Mouse (Mus musculus): ENCODE data around the gene Lamtor1.

GRCm38 (mm10) chr7:101875978-101876377 is 29.7 kb upstream of the Lamtor1 start:
- TF ChIP-seq POLR2A (IDR thresholded peaks at IDR 0.05; ENCODE audit: low read depth, low read length) (no peak), CTCF (IDR thresholded peaks at IDR 0.05; ENCODE audit: extremely low read depth, insufficient read depth, insufficient read length, insufficient replicate concordance) (no peak)

Data from spleen, adult 2 months (tissue).